Mouse (Mus musculus) spleen, adult 2 months (tissue): ENCODE measurements around the gene Gm20403. TPM values are rescaled to one million over a fixed set of nuclear protein-coding genes. Genes with fewer than 3 reads are reported as not detected.

Experiments used
- DNase-seq, 2 experiments: peaks; one replicate each; pipeline versions ENCODE4 v3.0.0 to v3.0.0-alpha.2; 2012 to 2021; ENCODE audit warnings: low spot score in 2 of 2, low read depth in 1 of 2
- H3K27ac ChIP-seq: fragments of 200-500 bp; 2 replicates; pipeline ENCODE4 v1.5.1; 2012; ENCODE audit warnings: low read length, inconsistent platforms; ENCODE audit not compliant: insufficient read depth
- H3K27me3 ChIP-seq: fragments of 200-500 bp; 2 replicates; pipeline ENCODE4 v1.6.1; 2012; ENCODE audit warnings: mild to moderate bottlenecking, moderate library complexity, low read length, inconsistent platforms; ENCODE audit not compliant: control insufficient read depth, insufficient read depth
- H3K36me3 ChIP-seq: fragments of 200-500 bp; 2 replicates; pipeline ENCODE4 v1.6.1; 2012; ENCODE audit warnings: mild to moderate bottlenecking, low read length, inconsistent platforms; ENCODE audit not compliant: control insufficient read depth, insufficient read depth
- H3K4me1 ChIP-seq: fragments of 200-500 bp; 2 replicates; pipeline ENCODE4 v1.6.1; 2011; ENCODE audit warnings: inconsistent platforms; ENCODE audit not compliant: control insufficient read depth, insufficient read depth, insufficient read length
- H3K4me3 ChIP-seq: fragments of 200-500 bp; 2 replicates; pipeline ENCODE4 v1.5.1; 2011; ENCODE audit warnings: mild to moderate bottlenecking, inconsistent platforms; ENCODE audit not compliant: insufficient read depth, insufficient read length; ENCODE audit errors: extremely low read depth
- CTCF ChIP-seq: fragments of 200-500 bp; IDR thresholded peaks from 2 replicates; pipeline ENCODE4 v1.5.1; 2011; ENCODE audit warnings: mild to moderate bottlenecking, inconsistent platforms; ENCODE audit not compliant: insufficient read depth, insufficient read length, insufficient replicate concordance; ENCODE audit errors: extremely low read depth
- POLR2A ChIP-seq: fragments of 200-500 bp; IDR thresholded peaks from 2 replicates; pipeline ENCODE4 v1.6.1; 2011; ENCODE audit warnings: low read depth, low read length, inconsistent platforms
- WGBS: fragments of 180-500 bp; shearing (Covaris S2); methylation state at CpG from one replicate; pipeline ENCODE4 v1.1.7; 2018; 5-methylcytosine and 5-hydroxymethylcytosine counted together
- polyA plus RNA-seq: library from polyadenylated mRNA; depleted of rRNA; stranded (reverse); fragments of >200 nt; gene quantifications from 2 replicates; pipeline ENCODE4 v1.2.3, GENCODE M21; 2012

The Gm20403 gene
- polyA plus RNA-seq, 1 experiment, result not detected

GRCm38 (mm10) chr12:54982935-54983715 lies 3.2 kb downstream of the Gm20403 start:
- H3K4me1 ChIP-seq, result peaks cover 2% of the 10 kb centered on the region; the same call in 1 of the 2 replicates
- no peak overlapping the region for H3K27ac ChIP-seq
- DNase-seq, result no peak

GRCm38 (mm10) chr12:54981962-54982361 lies 4.4 kb downstream of the Gm20403 start:
- Histone ChIP-seq H3K27ac (no peak overlapping the region), H3K36me3 (peaks cover 13% of the 10 kb centered on the region), H3K4me1 (peaks cover 2% of the 10 kb centered on the region; the same call in 1 of the 2 replicates), H3K27me3 (no peaks in the 10 kb centered on the region), H3K4me3 (no peak overlapping the region)
- TF ChIP-seq CTCF (no peak), POLR2A (no peak)
- DNase-seq, result no peak
- 93% methylated on average over 6 of the region's 6 CpGs for WGBS

More at GRCm38 (mm10) chr12:54982935-54983715, 3.2 kb downstream of the Gm20403 start:
- H3K27me3 ChIP-seq, result no peaks in the 10 kb centered on the region
- no peak overlapping the region for H3K4me3 ChIP-seq
- H3K36me3 ChIP-seq, result peaks cover 13% of the 10 kb centered on the region
- WGBS, result 87% methylated on average over 7 of the region's 7 CpGs
- no peak for TF ChIP-seq CTCF
- no peak for TF ChIP-seq POLR2A

- WGBS, result 84% methylated on average over 5 of the region's 5 CpGs
- TF ChIP-seq CTCF (no peak), POLR2A (no peak)
- no peak overlapping the region for H3K27ac ChIP-seq
- DNase-seq, result no peak
- H3K4me1 ChIP-seq, result peaks cover 2% of the 10 kb centered on the region; the same call in 1 of the 2 replicates
- H3K4me3 ChIP-seq, result no peak overlapping the region
- H3K36me3 ChIP-seq, result peaks cover 13% of the 10 kb centered on the region
- no peaks in the 10 kb centered on the region for H3K27me3 ChIP-seq
Measured at GRCm38 (mm10) chr12:54980939-54981338, 5.4 kb downstream of the Gm20403 start.

GRCm38 (mm10) chr12:54980532-54980931 lies 5.8 kb downstream of the Gm20403 start:
- no peak for DNase-seq
- TF ChIP-seq CTCF, result no peak
- TF ChIP-seq POLR2A, result no peak
- 78% methylated on average over 6 of the region's 6 CpGs for WGBS
- H3K27me3 ChIP-seq, result no peaks in the 10 kb centered on the region
- H3K4me1 ChIP-seq, result peaks cover 2% of the 10 kb centered on the region; the same call in 1 of the 2 replicates
- no peak overlapping the region for H3K4me3 ChIP-seq
- H3K27ac ChIP-seq, result no peak overlapping the region
- H3K36me3 ChIP-seq, result peaks cover 16% of the 10 kb centered on the region

- no peak for TF ChIP-seq POLR2A
- no peak overlapping the region for H3K27ac ChIP-seq
- H3K4me3 ChIP-seq, result no peak overlapping the region
- H3K36me3 ChIP-seq, result peaks cover 22% of the 10 kb centered on the region
- DNase-seq, result no peak
- H3K4me1 ChIP-seq, result no peaks in the 10 kb centered on the region; the same call in 1 of the 2 replicates
- H3K27me3 ChIP-seq, result no peaks in the 10 kb centered on the region
- 70% methylated on average over 3 of the region's 3 CpGs for WGBS
Measured at GRCm38 (mm10) chr12:54969033-54969432, 17.3 kb downstream of the Gm20403 start.

GRCm38 (mm10) chr12:54965532-54966160 lies 20.7 kb downstream of the Gm20403 start:
- H3K27ac ChIP-seq, result no peak overlapping the region
- H3K27me3 ChIP-seq, result no peaks in the 10 kb centered on the region
- no peak for TF ChIP-seq CTCF
- no peak for TF ChIP-seq POLR2A
- no peaks in the 10 kb centered on the region; the same call in 1 of the 2 replicates for H3K4me1 ChIP-seq
- no peak for DNase-seq
- H3K36me3 ChIP-seq, result peaks cover 13% of the 10 kb centered on the region
- 94% methylated on average over 4 of the region's 4 CpGs for WGBS
- no peak overlapping the region for H3K4me3 ChIP-seq
